Mouse (Mus musculus): ENCODE results near the gene Tmem98.

- TF ChIP-seq CTCF (IDR thresholded peaks at IDR 0.05) (no peak), EP300 (IDR thresholded peaks at IDR 0.05) (no peak)
These were observed 28.4 kb upstream of the Tmem98 start for GRCm38 (mm10) chr11:80781535-80781934.
